ENCODE assay signal across 7 mouse cellular contexts in genomic region chr9:114563761-114564606, GRCm38 (mm10). TPM values are rescaled to one million over a fixed set of nuclear protein-coding genes. Genes with fewer than 3 reads are reported as not detected.
DNase-seq lines count a peak whose midpoint lies in the region; ATAC-seq lines count a peak whose summit lies in the region.

Trim71 (minus strand) TSS chr9:114564369.

- H3K27me3 ChIP-seq in forebrain, embryonic 12.5 days, result peaks cover 60% of the 10 kb centered on the region
- peaks cover 53% of the 10 kb centered on the region for H3K27me3 ChIP-seq in limb, embryonic 15.5 days

- peak within 1 kb of the TSS; percentile 57 for H3K9ac ChIP-seq in forebrain, embryonic 12.5 days
- peak within 1 kb of the TSS; percentile 37 for H3K9ac ChIP-seq in limb, embryonic 15.5 days

- H3K4me1 ChIP-seq in brown adipose tissue, adult 24 weeks (ENCODE audit: control insufficient read depth, insufficient read depth, insufficient read length, low read length), result no peaks in the 10 kb centered on the region; the same call in 1 of the 2 replicates
- H3K4me1 ChIP-seq in forebrain, embryonic 12.5 days, result peaks cover 42% of the 10 kb centered on the region
- peaks cover 44% of the 10 kb centered on the region for H3K4me1 ChIP-seq in limb, embryonic 15.5 days

- H3K36me3 ChIP-seq in forebrain, embryonic 12.5 days (replicated peaks), result no peaks in the 10 kb centered on the region
- no peaks in the 10 kb centered on the region for H3K36me3 ChIP-seq in limb, embryonic 15.5 days

- H3K4me3 ChIP-seq in brown adipose tissue, adult 24 weeks (ENCODE audit: insufficient read depth, low read depth, low read length), result peak within 1 kb of the TSS; percentile 35; the same call in 1 of the 2 replicates
- peak within 1 kb of the TSS; percentile 52 for H3K4me3 ChIP-seq in forebrain, embryonic 12.5 days (replicated peaks)
- peak within 1 kb of the TSS; percentile 58 for H3K4me3 ChIP-seq in limb, embryonic 15.5 days

- peak within 1 kb of the TSS; percentile 89 for H3K4me2 ChIP-seq in forebrain, embryonic 12.5 days
- H3K4me2 ChIP-seq in limb, embryonic 15.5 days, result peak within 1 kb of the TSS; percentile 97

- ATAC-seq in forebrain, embryonic 12.5 days (ENCODE audit: low FRiP score), result peak; percentile 74
- peak; percentile 30; the same call in 1 of the 2 replicates for ATAC-seq in limb, embryonic 15.5 days (ENCODE audit: insufficient number of reproducible peaks, low FRiP score, low TSS enrichment, low read depth)

- under 1% methylated on average over 91 of the region's 91 CpGs for WGBS in forebrain, embryonic 12.5 days
- under 1% methylated on average over 88 of the region's 91 CpGs for WGBS in limb, embryonic 15.5 days

- no peaks in the 10 kb centered on the region for H3K9me3 ChIP-seq in forebrain, embryonic 12.5 days
- H3K9me3 ChIP-seq in limb, embryonic 15.5 days, result no peaks in the 10 kb centered on the region

- no peak within 1 kb of the TSS for H3K27ac ChIP-seq in brown adipose tissue, adult 24 weeks (replicated peaks; ENCODE audit: low read depth, low read length)
- H3K27ac ChIP-seq in forebrain, embryonic 12.5 days, result peak within 1 kb of the TSS; percentile 65
- H3K27ac ChIP-seq in limb, embryonic 15.5 days, result no peak within 1 kb of the TSS

- intact Hi-C loops in left cerebral cortex, postnatal 14 days (cut with DNase I), result no loop called here
- intact Hi-C loops in left cerebral cortex, postnatal 4 days (cut with DNase I), result no loop called here

- DNase-seq in left cerebral cortex, postnatal 14 days (ENCODE audit: low spot score in 2 of 2), result peak; percentile 11 to 30
- no peak for DNase-seq in left cerebral cortex, postnatal 4 days
- peak; percentile 35 for DNase-seq in right cerebral cortex, postnatal 25 days
- no peak for DNase-seq in ovary, postnatal 36 days (ENCODE audit: low spot score)

RNA-seq across cellular contexts. Expression of gene Trim71, which starts in this region (rescaled TPM):
- total RNA-seq in left cerebral cortex, postnatal 14 days (2021), result under 1 TPM; 0.44 to 0.48 TPM
- total RNA-seq in left cerebral cortex, postnatal 4 days (2021), result under 1 TPM; 0.06 to 0.14 TPM
- polyA plus RNA-seq in brown adipose tissue, adult 24 weeks (2012; ENCODE audit: insufficient read depth, insufficient read length, missing spikeins), result not detected in 2 replicates
- polyA plus RNA-seq in forebrain, embryonic 12.5 days (2016; fragmentation: Nextera tagmentation; extraction: Ambion mirVana), result 0.36 and 0.52 TPM in 2 replicates
- polyA plus RNA-seq in limb, embryonic 15.5 days (2015; fragmentation: Nextera tagmentation; extraction: Ambion mirVana), result 0.24 and 0.27 TPM in 2 replicates

Comparison
In these comparisons a context has a peak if more than half of its experiments do, and no peak if none do; other contexts are left out.
1. Peak in DNase-seq in left cerebral cortex, postnatal 14 days; RNA of the gene not detected or under 1 TPM.
2. Peak in ATAC-seq, H3K4me3 ChIP-seq, H3K27ac ChIP-seq, H3K9ac ChIP-seq and H3K4me2 ChIP-seq in forebrain, embryonic 12.5 days; RNA of the gene not detected or under 1 TPM.
3. Peak in ATAC-seq, H3K4me3 ChIP-seq, H3K9ac ChIP-seq and H3K4me2 ChIP-seq in limb, embryonic 15.5 days; RNA of the gene not detected or under 1 TPM.